Mouse (Mus musculus) thymus, postnatal 4 days (tissue): Measurements from ENCODE around the gene Zmiz1.
A peak's percentile ranks its signal among the peaks of the same experiment; 100 is the strongest.

Source experiments
- DNase-seq: peaks from one replicate; pipeline ENCODE4 v3.0.0; 2021

Gene Zmiz1

GRCm38 (mm10) chr14:25493301-25494241, 34.6 kb downstream of the Zmiz1 start:
- DNase-seq = peak; percentile 40

- no peak for DNase-seq
Measured at GRCm38 (mm10) chr14:25494778-25495177, 35.8 kb downstream of the Zmiz1 start.

GRCm38 (mm10) chr14:25496116-25496515, 37.1 kb downstream of the Zmiz1 start:
- no peak for DNase-seq

GRCm38 (mm10) chr14:25496989-25497388, 38.0 kb downstream of the Zmiz1 start:
- DNase-seq = no peak

- DNase-seq = no peak
Measured at GRCm38 (mm10) chr14:25497596-25497995, 38.6 kb downstream of the Zmiz1 start.

GRCm38 (mm10) chr14:25498367-25498766, 39.4 kb downstream of the Zmiz1 start:
- DNase-seq = no peak

- no peak for DNase-seq
Measured at GRCm38 (mm10) chr14:25499526-25499925, 40.5 kb downstream of the Zmiz1 start.

- DNase-seq = peak; percentile 67
Measured at GRCm38 (mm10) chr14:25500511-25501120, 41.6 kb downstream of the Zmiz1 start.

GRCm38 (mm10) chr14:25501481-25501880, 42.5 kb downstream of the Zmiz1 start:
- peak; percentile 52 for DNase-seq

GRCm38 (mm10) chr14:25502355-25502754, 43.4 kb downstream of the Zmiz1 start:
- no peak for DNase-seq

GRCm38 (mm10) chr14:25504241-25504640, 45.3 kb downstream of the Zmiz1 start:
- no peak for DNase-seq

GRCm38 (mm10) chr14:25505201-25505671, 46.3 kb downstream of the Zmiz1 start:
- DNase-seq = no peak

GRCm38 (mm10) chr14:25508111-25508756, 49.2 kb downstream of the Zmiz1 start:
- no peak for DNase-seq

- DNase-seq = no peak
Measured at GRCm38 (mm10) chr14:25508757-25509139, 49.8 kb downstream of the Zmiz1 start.

GRCm38 (mm10) chr14:25509450-25510129, 50.6 kb downstream of the Zmiz1 start:
- DNase-seq = no peak

- no peak for DNase-seq
Measured at GRCm38 (mm10) chr14:25510362-25510761, 51.4 kb downstream of the Zmiz1 start.

- no peak for DNase-seq
Measured at GRCm38 (mm10) chr14:25510987-25511386, 52.0 kb downstream of the Zmiz1 start.

GRCm38 (mm10) chr14:25511564-25511963, 52.6 kb downstream of the Zmiz1 start:
- DNase-seq = no peak

GRCm38 (mm10) chr14:25511967-25512366, 53.0 kb downstream of the Zmiz1 start:
- DNase-seq = peak; percentile 51

GRCm38 (mm10) chr14:25512803-25513202, 53.8 kb downstream of the Zmiz1 start:
- DNase-seq = no peak

GRCm38 (mm10) chr14:25513496-25513895, 54.5 kb downstream of the Zmiz1 start:
- no peak for DNase-seq

- DNase-seq = peak; percentile 38
Measured at GRCm38 (mm10) chr14:25514943-25515512, 56.0 kb downstream of the Zmiz1 start.

GRCm38 (mm10) chr14:25515924-25516323, 56.9 kb downstream of the Zmiz1 start:
- peak; percentile 59 for DNase-seq
